Mouse (Mus musculus) cerebellum, adult 2 months (tissue): ENCODE data around the gene Ndufs7. TPM values are rescaled to one million over a fixed set of nuclear protein-coding genes. Genes with fewer than 3 reads are reported as not detected.
"Not testable (repeated sequence)": the region's sequence is repeated elsewhere in the genome, so short reads cannot be mapped to it uniquely, and the experiment has no call there.

ENCODE experiments used
- DNase-seq, 2 experiments: peaks; one replicate each; pipeline ENCODE4 v3.0.0; 2021
- H3K27ac ChIP-seq: fragments of 200-500 bp; 2 replicates; pipeline ENCODE4 v1.5.1; 2012; ENCODE audit warnings: low read length, control low read depth, inconsistent platforms; ENCODE audit not compliant: insufficient read depth
- H3K27me3 ChIP-seq: fragments of 200-500 bp; 2 replicates; pipeline ENCODE4 v1.6.1; 2012; ENCODE audit warnings: inconsistent platforms, mild to moderate bottlenecking, low read length, moderate library complexity; ENCODE audit not compliant: control insufficient read depth, insufficient read depth
- H3K4me1 ChIP-seq: fragments of 200-500 bp; 2 replicates; pipeline ENCODE4 v1.6.1; 2011; ENCODE audit warnings: low read length; ENCODE audit not compliant: control insufficient read depth, insufficient read depth
- H3K4me3 ChIP-seq: fragments of 200-500 bp; replicated peaks from 2 replicates; pipeline ENCODE3; 2011; ENCODE audit warnings: mild to moderate bottlenecking, low read depth, low read length, control low read depth; ENCODE audit not compliant: insufficient read depth
- CTCF ChIP-seq: fragments of 200-500 bp; IDR thresholded peaks from 2 replicates; pipeline ENCODE4 v1.5.1; 2011; ENCODE audit warnings: low read depth, mild to moderate bottlenecking, control low read depth, low read length, moderate library complexity, borderline replicate concordance; ENCODE audit not compliant: insufficient read depth
- POLR2A ChIP-seq: fragments of 200-500 bp; IDR thresholded peaks from 2 replicates; pipeline ENCODE4 v1.6.1; 2011; ENCODE audit warnings: low read length, control low read depth, borderline replicate concordance; ENCODE audit not compliant: insufficient read depth
- WGBS: fragments of 180-500 bp; shearing (Covaris S2); methylation state at CpG from one replicate; pipeline ENCODE4 v1.1.7; 2018; 5-methylcytosine and 5-hydroxymethylcytosine counted together
- polyA plus RNA-seq: library from polyadenylated mRNA; depleted of rRNA; stranded (reverse); fragments of >200 nt; gene quantifications from 2 replicates; pipeline ENCODE4 v1.2.3, GENCODE M21; 2012

Ndufs7 gene
- polyA plus RNA-seq, 1 experiment = 668 TPM

- DNase-seq = no peak
- Histone ChIP-seq H3K4me1 (peaks cover 34% of the 10 kb centered on the region), H3K27ac (no peak overlapping the region), H3K27me3 (no peaks in the 10 kb centered on the region), H3K4me3 (no peak overlapping the region)
- TF ChIP-seq POLR2A (no peak), CTCF (peak; percentile 31; the same call in 1 of the 2 replicates)
- WGBS = 25% methylated on average over 6 of the region's 6 CpGs
Measured at GRCm38 (mm10) chr10:80247849-80248248, 1.1 kb upstream of the Ndufs7 start.

- Histone ChIP-seq H3K4me1 (peaks cover 35% of the 10 kb centered on the region), H3K4me3 (peak overlapping the region; percentile 45)
- H3K27ac ChIP-seq, H3K27me3 ChIP-seq, DNase-seq: not testable (repeated sequence)
- 30% methylated on average over 3 of the region's 3 CpGs for WGBS
Measured at GRCm38 (mm10) chr10:80248437-80248836, 484 bp upstream of the Ndufs7 start.

- no peak for TF ChIP-seq CTCF
- no peak for TF ChIP-seq POLR2A
- WGBS = 19% methylated on average over 2 of the region's 2 CpGs
- peak overlapping the region; percentile 92; the same call in 1 of the 2 replicates for H3K27ac ChIP-seq
Measured at GRCm38 (mm10) chr10:80250059-80250458, 1.1 kb downstream of the Ndufs7 start.

GRCm38 (mm10) chr10:80250573-80250972, 1.7 kb downstream of the Ndufs7 start:
- TF ChIP-seq POLR2A = no peak
- H3K4me3 ChIP-seq = peak overlapping the region; percentile 80
- WGBS = 79% methylated on average over 4 of the region's 4 CpGs
- no peak overlapping the region for H3K27ac ChIP-seq
- H3K4me1 ChIP-seq = peaks cover 20% of the 10 kb centered on the region
- H3K27me3 ChIP-seq = no peaks in the 10 kb centered on the region
- DNase-seq = no peak

More at GRCm38 (mm10) chr10:80250059-80250458, 1.1 kb downstream of the Ndufs7 start:
- Histone ChIP-seq H3K4me1 (peaks cover 25% of the 10 kb centered on the region), H3K27me3 (no peaks in the 10 kb centered on the region), H3K4me3 (peak overlapping the region; percentile 80)
- DNase-seq = no peak

DNA sequence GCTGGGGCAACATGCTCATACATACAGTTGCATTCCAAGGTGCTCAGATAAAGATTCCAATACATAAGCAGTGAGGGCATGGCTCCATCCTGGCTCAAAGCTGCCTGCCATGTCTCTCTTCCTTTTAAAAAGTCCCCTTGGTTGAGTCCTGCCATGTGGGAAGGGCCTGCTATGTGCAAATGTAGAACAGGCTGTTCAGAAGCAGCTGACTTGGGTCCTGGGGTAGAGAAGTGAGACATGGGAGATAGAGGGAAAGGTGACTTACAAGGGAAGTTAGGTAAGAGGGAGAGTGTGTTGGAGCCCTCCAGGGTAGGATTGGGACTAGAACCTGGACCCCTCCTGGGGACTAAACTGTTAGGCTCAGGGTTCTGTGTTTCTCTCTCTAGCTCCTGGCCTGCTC, 3.1 kb downstream of the Ndufs7 start:
- no peaks in the 10 kb centered on the region for H3K27me3 ChIP-seq

GRCm38 (mm10) chr10:80252493-80253274, 3.8 kb downstream of the Ndufs7 start:
- H3K4me1 ChIP-seq = peaks cover 23% of the 10 kb centered on the region
- 70% methylated on average over 11 of the region's 11 CpGs for WGBS
- no peak overlapping the region for H3K4me3 ChIP-seq
- no peaks in the 10 kb centered on the region for H3K27me3 ChIP-seq
- no peak for TF ChIP-seq POLR2A
- TF ChIP-seq CTCF = no peak
- H3K27ac ChIP-seq = no peak overlapping the region
- no peak for DNase-seq

More for the DNA sequence above, 3.1 kb downstream of the Ndufs7 start:
- TF ChIP-seq POLR2A = no peak
- TF ChIP-seq CTCF = no peak
- H3K27ac ChIP-seq = no peak overlapping the region
- H3K4me3 ChIP-seq = no peak overlapping the region
- DNase-seq = no peak
- peaks cover 23% of the 10 kb centered on the region for H3K4me1 ChIP-seq

DNA sequence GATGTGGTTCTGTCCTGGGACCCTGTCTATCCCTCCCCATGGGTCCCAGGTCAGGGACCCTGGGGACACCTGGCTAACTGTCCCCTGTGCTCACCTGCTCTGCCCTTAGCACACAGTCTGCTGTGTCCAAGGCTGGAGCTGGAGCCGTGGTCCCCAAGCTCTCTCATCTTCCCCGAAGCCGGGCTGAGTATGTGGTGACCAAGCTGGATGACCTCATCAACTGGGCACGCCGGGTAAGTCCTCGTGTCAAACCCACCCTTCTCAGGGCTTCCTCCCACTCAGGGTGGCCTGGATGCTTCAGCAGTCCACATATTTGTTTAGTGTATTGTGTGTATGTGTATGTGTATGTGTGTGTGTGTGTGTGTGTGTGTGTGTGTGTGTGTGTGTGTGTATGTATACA, 4.6 kb downstream of the Ndufs7 start:
- H3K4me3 ChIP-seq = no peak overlapping the region
- H3K27me3 ChIP-seq = no peaks in the 10 kb centered on the region
- no peak overlapping the region for H3K27ac ChIP-seq
- WGBS = 81% methylated on average over 6 of the region's 6 CpGs
- H3K4me1 ChIP-seq = peaks cover 23% of the 10 kb centered on the region
- DNase-seq = no peak
- TF ChIP-seq POLR2A (no peak), CTCF (no peak)
